Mouse (Mus musculus): Measurements from ENCODE around the gene Phka1. TPM values are rescaled to one million over a fixed set of nuclear protein-coding genes. Genes with fewer than 3 reads are reported as not detected.
"Not testable (repeated sequence)": the region's sequence is repeated elsewhere in the genome, so short reads cannot be mapped to it uniquely, and the experiment has no call there.

The Phka1 gene
- 7.4 and 8.1 TPM in 2 replicates for polyA plus RNA-seq (2014; fragmentation: Nextera tagmentation; extraction: Ambion mirVana)

DNA sequence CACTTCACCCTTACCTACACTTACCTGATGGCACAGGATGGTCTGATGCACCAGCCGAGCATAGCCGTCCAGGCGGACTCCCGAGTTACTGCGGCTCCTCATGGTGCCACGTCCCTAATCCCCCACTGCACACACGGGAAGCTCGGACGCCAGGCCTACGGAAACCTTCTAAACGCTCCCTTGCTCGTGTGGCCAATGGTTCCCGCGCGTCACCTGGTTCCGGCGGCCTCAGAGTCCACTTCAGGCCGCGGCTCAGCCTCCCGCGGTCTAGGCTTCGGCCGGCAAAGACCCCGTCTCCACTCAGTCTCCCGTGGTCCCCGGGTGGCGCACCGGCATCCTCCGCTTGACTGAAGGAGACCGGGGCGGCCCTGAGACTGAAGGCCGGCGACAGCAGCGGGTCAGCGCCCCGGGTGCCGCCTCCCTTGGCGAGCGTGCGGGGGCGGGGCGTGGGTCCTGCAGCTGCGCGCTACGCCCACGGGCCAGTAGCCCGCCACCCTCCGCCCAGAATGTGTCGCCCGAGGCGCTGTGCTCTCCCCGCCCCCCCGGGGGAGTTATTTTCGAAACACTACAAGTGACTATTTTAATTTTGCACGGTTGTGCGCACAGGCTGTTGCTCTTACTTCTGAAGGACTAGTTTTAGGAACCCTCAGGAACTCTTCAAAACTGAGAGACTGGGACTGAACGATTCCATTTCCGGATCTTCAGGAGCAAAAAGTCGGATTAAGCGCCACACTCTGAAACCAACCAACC, at the start of gene Phka1:
TSS of gene Phka1 (minus strand) at position 424 of the 750 bp plus-strand sequence.
- H3K9me3 ChIP-seq (replicated peaks; ENCODE audit: control insufficient read depth, low read length): no peaks in the 10 kb centered on the region
- no peaks in the 10 kb centered on the region for H3K4me1 ChIP-seq (ENCODE audit: control insufficient read depth, insufficient read depth, low read length)
- peak within 1 kb of the TSS; percentile 45 for H3K4me3 ChIP-seq (ENCODE audit: low read depth, low read length)
- no peak within 1 kb of the TSS for H3K27ac ChIP-seq (replicated peaks; ENCODE audit: low read depth, low read length)
- ATAC-seq (replicated peaks; ENCODE audit: insufficient number of reproducible peaks, low FRiP score, low TSS enrichment, low read depth): 0 out of 2 replicates have a peak, but pooled peaks have one; percentile 62
- 13% methylated on average over 53 of the region's 60 CpGs for WGBS
- peak within 1 kb of the TSS; percentile 62 for H3K9ac ChIP-seq (replicated peaks; ENCODE audit: low read length)
- H3K27me3 ChIP-seq (ENCODE audit: control insufficient read depth, insufficient read depth, low read length): peaks cover 5% of the 10 kb centered on the region; the same call in 1 of the 2 replicates
- no peaks in the 10 kb centered on the region for H3K36me3 ChIP-seq (replicated peaks; ENCODE audit: control insufficient read depth, insufficient read depth, low read depth, low read length)
- H3K4me2 ChIP-seq (ENCODE audit: low read depth, low read length): peak within 1 kb of the TSS; percentile 54
- peak; percentile 50 for DNase-seq (ENCODE audit: low spot score)

DNA sequence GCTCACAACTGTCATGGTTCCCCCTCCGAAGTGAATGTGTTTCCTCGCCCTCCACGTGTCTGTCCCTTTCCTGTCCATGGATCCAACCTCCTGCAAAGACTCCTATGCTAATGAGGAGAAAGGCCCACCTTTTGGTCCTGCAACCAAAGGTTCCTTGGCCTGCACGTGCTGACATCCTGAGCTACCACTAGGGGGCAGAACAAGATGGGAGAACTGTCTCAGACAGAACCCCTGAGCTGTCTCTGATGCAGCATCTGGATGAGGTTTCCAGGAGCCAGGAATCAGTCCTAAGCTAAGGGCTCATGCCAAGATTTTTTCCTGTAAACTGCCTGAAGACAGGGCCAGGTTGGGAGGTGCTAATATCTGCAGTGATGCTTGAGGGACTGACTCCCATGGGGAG, 45.2 kb upstream of the Phka1 start:
- H3K9me3 ChIP-seq (replicated peaks; ENCODE audit: control insufficient read depth, low read length); ATAC-seq (replicated peaks; ENCODE audit: insufficient number of reproducible peaks, low FRiP score, low TSS enrichment, low read depth); H3K4me1 ChIP-seq (ENCODE audit: control insufficient read depth, insufficient read depth, low read length); H3K9ac ChIP-seq (replicated peaks; ENCODE audit: low read length); H3K27ac ChIP-seq (replicated peaks; ENCODE audit: low read depth, low read length); H3K36me3 ChIP-seq (replicated peaks; ENCODE audit: control insufficient read depth, insufficient read depth, low read depth, low read length); H3K4me3 ChIP-seq (ENCODE audit: low read depth, low read length); H3K4me2 ChIP-seq (ENCODE audit: low read depth, low read length); H3K27me3 ChIP-seq (ENCODE audit: control insufficient read depth, insufficient read depth, low read length): not testable (repeated sequence)
- 20% methylated on average over 4 of the region's 4 CpGs for WGBS
- DNase-seq (ENCODE audit: low spot score): peak; percentile 48

DNA sequence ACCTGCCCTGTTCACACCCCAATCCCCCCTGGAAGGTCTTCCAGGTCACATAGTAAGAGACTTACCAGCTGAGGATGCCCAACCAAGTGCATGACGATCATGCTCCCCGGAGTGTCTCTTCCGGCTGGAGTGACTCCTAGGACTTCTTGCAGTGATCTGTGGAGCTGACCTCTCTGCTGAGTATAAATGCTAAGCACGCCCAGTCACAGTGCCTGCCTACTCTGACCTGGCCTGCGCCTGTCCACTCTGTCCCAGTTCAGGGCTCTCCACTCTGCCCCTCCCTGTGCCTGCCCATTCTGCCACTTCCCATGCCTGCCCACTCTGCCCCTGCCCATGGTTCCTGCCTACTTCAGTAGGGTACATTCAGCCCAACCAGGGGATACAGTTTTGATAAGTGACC, 42.8 kb upstream of the Phka1 start, which contains the start of gene Gm3880:
TSS of gene Gm3880 (minus strand) at position 101 of the 400 bp plus-strand sequence.
- H3K36me3 ChIP-seq (replicated peaks; ENCODE audit: control insufficient read depth, insufficient read depth, low read depth, low read length); H3K27me3 ChIP-seq (ENCODE audit: control insufficient read depth, insufficient read depth, low read length); H3K27ac ChIP-seq (replicated peaks; ENCODE audit: low read depth, low read length); ATAC-seq (replicated peaks; ENCODE audit: insufficient number of reproducible peaks, low FRiP score, low TSS enrichment, low read depth); H3K9me3 ChIP-seq (replicated peaks; ENCODE audit: control insufficient read depth, low read length); H3K4me2 ChIP-seq (ENCODE audit: low read depth, low read length); DNase-seq (ENCODE audit: low spot score); H3K9ac ChIP-seq (replicated peaks; ENCODE audit: low read length); H3K4me1 ChIP-seq (ENCODE audit: control insufficient read depth, insufficient read depth, low read length); H3K4me3 ChIP-seq (ENCODE audit: low read depth, low read length): not testable (repeated sequence)
- 80% methylated on average over 5 of the region's 5 CpGs for WGBS

DNA sequence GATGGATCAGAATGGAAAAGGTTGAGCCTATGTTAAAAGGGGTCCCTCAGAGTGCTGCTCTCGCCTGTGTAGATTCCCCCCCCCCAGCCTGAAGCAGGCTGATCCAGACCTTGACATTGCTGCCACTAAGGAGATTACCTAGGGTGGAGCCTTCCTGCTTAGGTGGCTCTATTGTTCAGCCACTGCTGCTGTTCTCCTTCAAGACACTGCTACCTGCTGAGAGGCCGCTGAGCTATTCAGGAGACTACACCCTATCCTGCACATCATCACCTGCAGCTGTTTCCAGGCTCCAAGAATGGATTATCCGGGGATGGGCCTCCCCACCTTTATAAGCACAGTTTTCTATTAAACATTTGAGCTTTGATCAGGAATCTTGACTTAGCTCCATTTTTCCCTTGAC, 40.7 kb upstream of the Phka1 start:
- not testable (repeated sequence) for ATAC-seq (replicated peaks; ENCODE audit: insufficient number of reproducible peaks, low FRiP score, low TSS enrichment, low read depth); H3K36me3 ChIP-seq (replicated peaks; ENCODE audit: control insufficient read depth, insufficient read depth, low read depth, low read length); DNase-seq (ENCODE audit: low spot score); H3K27ac ChIP-seq (replicated peaks; ENCODE audit: low read depth, low read length); H3K4me3 ChIP-seq (ENCODE audit: low read depth, low read length); H3K9ac ChIP-seq (replicated peaks; ENCODE audit: low read length); H3K9me3 ChIP-seq (replicated peaks; ENCODE audit: control insufficient read depth, low read length); H3K27me3 ChIP-seq (ENCODE audit: control insufficient read depth, insufficient read depth, low read length); H3K4me1 ChIP-seq (ENCODE audit: control insufficient read depth, insufficient read depth, low read length); H3K4me2 ChIP-seq (ENCODE audit: low read depth, low read length)
- WGBS: 38% methylated on average over 3 of the region's 3 CpGs

DNA sequence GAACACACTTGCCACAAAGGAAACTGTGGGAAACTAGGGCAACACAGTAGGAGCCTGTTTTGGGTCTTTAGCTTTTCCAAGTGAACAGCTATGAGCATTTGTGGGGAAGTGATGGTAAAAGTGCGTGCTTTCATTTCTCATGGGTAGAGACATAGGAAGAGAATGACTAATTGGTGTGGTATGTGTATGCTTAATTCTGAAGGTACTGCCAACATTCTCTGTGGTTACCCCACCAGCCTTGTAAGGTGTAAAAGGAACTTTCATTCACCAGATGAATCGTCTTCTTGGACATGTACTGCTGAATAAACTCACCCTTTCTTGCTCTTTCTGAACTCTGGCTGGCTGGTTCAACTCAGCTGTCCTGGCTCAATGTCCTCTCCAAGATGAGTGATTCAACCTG, 22.6 kb upstream of the Phka1 start:
- H3K27me3 ChIP-seq (ENCODE audit: control insufficient read depth, insufficient read depth, low read length): no peaks in the 10 kb centered on the region
- DNase-seq (ENCODE audit: low spot score) (no peak), ATAC-seq (replicated peaks; ENCODE audit: insufficient number of reproducible peaks, low FRiP score, low TSS enrichment, low read depth) (no peak)
- no peak overlapping the region for H3K27ac ChIP-seq (replicated peaks; ENCODE audit: low read depth, low read length)
- H3K9me3 ChIP-seq (replicated peaks; ENCODE audit: control insufficient read depth, low read length): no peaks in the 10 kb centered on the region
- no peak overlapping the region for H3K9ac ChIP-seq (replicated peaks; ENCODE audit: low read length)
- no peak overlapping the region for H3K4me2 ChIP-seq (ENCODE audit: low read depth, low read length)
- H3K36me3 ChIP-seq (replicated peaks; ENCODE audit: control insufficient read depth, insufficient read depth, low read depth, low read length): no peaks in the 10 kb centered on the region
- no peak overlapping the region for H3K4me3 ChIP-seq (ENCODE audit: low read depth, low read length)
- WGBS: 82% methylated on average over 2 of the region's 2 CpGs
- no peaks in the 10 kb centered on the region for H3K4me1 ChIP-seq (ENCODE audit: control insufficient read depth, insufficient read depth, low read length)

DNA sequence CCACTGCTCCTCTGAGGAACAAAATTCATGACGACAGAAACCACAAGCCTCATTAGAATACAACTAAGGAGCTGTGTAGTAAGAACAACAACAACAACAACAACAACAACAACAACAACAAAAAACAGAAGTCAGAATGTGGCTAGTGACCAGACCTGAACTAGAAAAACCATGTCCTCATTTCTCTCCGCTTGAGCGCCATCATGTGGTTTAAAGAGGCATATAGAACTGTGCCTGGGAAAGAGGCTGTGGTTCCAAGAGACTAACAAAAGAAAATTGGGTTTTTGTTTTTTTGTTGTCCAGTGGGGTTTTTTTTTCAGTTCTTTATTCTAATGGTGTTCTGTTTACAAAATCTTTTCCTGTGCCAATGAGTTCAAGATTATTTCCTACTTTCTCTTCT, 16.7 kb upstream of the Phka1 start:
- Histone ChIP-seq H3K36me3 (replicated peaks; ENCODE audit: control insufficient read depth, insufficient read depth, low read depth, low read length) (no peaks in the 10 kb centered on the region), H3K9me3 (replicated peaks; ENCODE audit: control insufficient read depth, low read length) (no peaks in the 10 kb centered on the region), H3K4me2 (ENCODE audit: low read depth, low read length) (no peak overlapping the region), H3K4me1 (ENCODE audit: control insufficient read depth, insufficient read depth, low read length) (no peaks in the 10 kb centered on the region), H3K27me3 (ENCODE audit: control insufficient read depth, insufficient read depth, low read length) (no peaks in the 10 kb centered on the region), H3K9ac (replicated peaks; ENCODE audit: low read length) (no peak overlapping the region), H3K27ac (replicated peaks; ENCODE audit: low read depth, low read length) (no peak overlapping the region), H3K4me3 (ENCODE audit: low read depth, low read length) (no peak overlapping the region)
- 22% methylated on average over 3 of the region's 3 CpGs for WGBS
- DNase-seq (ENCODE audit: low spot score) (peak; percentile 3), ATAC-seq (replicated peaks; ENCODE audit: insufficient number of reproducible peaks, low FRiP score, low TSS enrichment, low read depth) (no peak)

DNA sequence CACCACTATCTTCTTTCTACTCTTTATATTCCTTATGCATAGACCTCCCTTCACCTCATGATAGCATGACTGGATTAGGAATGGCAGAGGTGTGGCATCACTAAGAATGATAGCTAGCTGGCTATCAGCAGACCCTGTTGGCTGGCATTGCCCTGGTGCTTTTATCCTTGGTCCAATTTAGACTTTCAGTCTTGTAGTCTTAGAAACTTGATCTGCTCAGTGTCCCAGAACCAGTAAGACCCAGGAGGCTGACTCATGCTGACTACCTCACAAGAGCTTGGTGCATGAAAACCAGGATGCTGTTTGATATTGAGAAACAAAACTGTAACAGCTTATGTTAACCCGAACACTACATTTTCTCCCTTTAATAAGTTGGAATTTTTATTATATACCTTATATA, 1.6 kb upstream of the Phka1 start:
- Histone ChIP-seq H3K36me3 (replicated peaks; ENCODE audit: control insufficient read depth, insufficient read depth, low read depth, low read length) (no peaks in the 10 kb centered on the region), H3K4me2 (ENCODE audit: low read depth, low read length) (no peak overlapping the region), H3K4me1 (ENCODE audit: control insufficient read depth, insufficient read depth, low read length) (no peaks in the 10 kb centered on the region), H3K4me3 (ENCODE audit: low read depth, low read length) (no peak overlapping the region), H3K9ac (replicated peaks; ENCODE audit: low read length) (no peak overlapping the region), H3K9me3 (replicated peaks; ENCODE audit: control insufficient read depth, low read length) (no peaks in the 10 kb centered on the region), H3K27me3 (ENCODE audit: control insufficient read depth, insufficient read depth, low read length) (peaks cover 5% of the 10 kb centered on the region; the same call in 1 of the 2 replicates), H3K27ac (replicated peaks; ENCODE audit: low read depth, low read length) (no peak overlapping the region)
- ATAC-seq (replicated peaks; ENCODE audit: insufficient number of reproducible peaks, low FRiP score, low TSS enrichment, low read depth) (no peak), DNase-seq (ENCODE audit: low spot score) (no peak)
- 89% methylated on average over 1 of the region's 1 CpGs for WGBS

DNA sequence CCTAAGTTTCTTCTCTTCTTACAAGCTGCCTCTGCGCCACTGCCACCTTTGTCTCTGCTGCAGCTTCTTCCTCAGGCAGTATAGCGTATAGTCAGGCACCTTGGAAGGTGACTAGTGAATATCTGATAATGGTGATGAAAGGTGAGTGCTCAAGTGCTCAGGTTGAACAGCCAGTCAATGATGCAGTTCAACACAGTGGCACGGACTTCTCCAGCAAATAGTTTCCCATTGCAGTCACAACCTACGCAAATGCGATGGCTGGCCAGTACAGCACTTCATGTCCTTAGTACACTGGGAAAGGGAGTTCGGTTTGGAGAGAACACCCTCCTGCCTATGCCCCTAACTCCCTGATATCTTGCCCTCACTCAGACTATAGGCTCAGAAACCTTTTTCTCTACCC, 1.1 kb upstream of the Phka1 start:
- Histone ChIP-seq H3K27me3 (ENCODE audit: control insufficient read depth, insufficient read depth, low read length) (peaks cover 5% of the 10 kb centered on the region; the same call in 1 of the 2 replicates), H3K36me3 (replicated peaks; ENCODE audit: control insufficient read depth, insufficient read depth, low read depth, low read length) (no peaks in the 10 kb centered on the region), H3K4me2 (ENCODE audit: low read depth, low read length) (no peak overlapping the region; the same call in 1 of the 2 replicates), H3K9ac (replicated peaks; ENCODE audit: low read length) (no peak overlapping the region), H3K4me3 (ENCODE audit: low read depth, low read length) (no peak overlapping the region), H3K9me3 (replicated peaks; ENCODE audit: control insufficient read depth, low read length) (no peaks in the 10 kb centered on the region), H3K27ac (replicated peaks; ENCODE audit: low read depth, low read length) (no peak overlapping the region), H3K4me1 (ENCODE audit: control insufficient read depth, insufficient read depth, low read length) (no peaks in the 10 kb centered on the region)
- WGBS: 57% methylated on average over 6 of the region's 6 CpGs
- DNase-seq (ENCODE audit: low spot score): no peak
- ATAC-seq (replicated peaks; ENCODE audit: insufficient number of reproducible peaks, low FRiP score, low TSS enrichment, low read depth): no peak

Data from embryonic facial prominence, embryonic 11.5 days (tissue).